Mouse (Mus musculus) monocyte, adult 2 months (primary cell): ENCODE data around the gene Baz1a.
"Not testable (repeated sequence)": the region's sequence is repeated elsewhere in the genome, so short reads cannot be mapped to it uniquely, and the experiment has no call there.

Experiments used
- DNase-seq, 2 experiments: peaks; one replicate each; pipeline ENCODE4 v3.0.0; 2022; ENCODE audit warnings: low spot score in 2 of 2, low read depth in 1 of 2

The Baz1a gene

GRCm38 (mm10) chr12:55007361-55008008 lies 6.7 kb downstream of the Baz1a start:
- no peak for DNase-seq

DNA sequence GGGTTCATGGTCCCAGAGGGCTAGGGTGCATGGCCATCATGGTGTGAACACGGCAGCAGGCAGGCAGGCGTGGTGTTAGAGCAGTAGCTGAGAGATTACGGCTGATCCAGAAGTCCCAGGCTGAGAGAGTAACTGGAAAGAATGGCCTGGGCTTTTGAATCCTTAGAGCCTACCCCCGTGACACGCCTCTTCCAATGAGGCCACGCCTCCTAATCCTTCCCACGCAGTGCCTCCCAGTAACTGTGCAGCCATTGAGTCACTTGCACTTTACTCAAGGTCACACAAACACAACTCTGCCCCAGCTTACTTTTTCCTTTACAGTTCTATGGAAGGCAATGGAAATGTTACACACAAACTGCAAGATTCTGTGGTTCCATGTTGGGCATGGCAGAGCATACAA lies 8.1 kb downstream of the Baz1a start:
- no peak for DNase-seq

GRCm38 (mm10) chr12:55004396-55004795 lies 9.8 kb downstream of the Baz1a start:
- no peak for DNase-seq

GRCm38 (mm10) chr12:55003843-55004242 lies 10.3 kb downstream of the Baz1a start:
- no peak for DNase-seq

- not testable (repeated sequence) for DNase-seq
Measured at GRCm38 (mm10) chr12:55002532-55002931, 11.6 kb downstream of the Baz1a start.

- peak; percentile 84 to 87 for DNase-seq
Measured at GRCm38 (mm10) chr12:54999016-54999690, 15.0 kb downstream of the Baz1a start.

DNA sequence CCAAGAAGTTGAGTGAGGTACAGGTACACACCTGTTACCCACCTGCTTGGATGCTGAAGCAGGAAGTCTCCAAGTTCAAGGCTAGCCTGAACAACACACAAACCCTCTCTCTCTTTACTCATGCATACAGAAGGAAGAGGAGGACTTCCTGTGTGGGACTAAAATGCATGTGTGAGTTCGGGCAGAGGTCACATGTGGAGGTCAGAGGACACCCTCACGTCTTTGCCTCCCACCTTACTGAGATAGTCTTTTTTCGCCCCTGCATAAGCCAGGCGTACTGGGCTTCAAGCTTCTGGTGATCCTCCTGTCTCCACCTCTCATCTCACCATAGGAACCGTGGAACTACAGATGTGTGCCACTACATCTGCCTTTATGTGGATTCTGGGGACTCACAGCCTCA lies 15.7 kb downstream of the Baz1a start:
- DNase-seq, result no peak

DNA sequence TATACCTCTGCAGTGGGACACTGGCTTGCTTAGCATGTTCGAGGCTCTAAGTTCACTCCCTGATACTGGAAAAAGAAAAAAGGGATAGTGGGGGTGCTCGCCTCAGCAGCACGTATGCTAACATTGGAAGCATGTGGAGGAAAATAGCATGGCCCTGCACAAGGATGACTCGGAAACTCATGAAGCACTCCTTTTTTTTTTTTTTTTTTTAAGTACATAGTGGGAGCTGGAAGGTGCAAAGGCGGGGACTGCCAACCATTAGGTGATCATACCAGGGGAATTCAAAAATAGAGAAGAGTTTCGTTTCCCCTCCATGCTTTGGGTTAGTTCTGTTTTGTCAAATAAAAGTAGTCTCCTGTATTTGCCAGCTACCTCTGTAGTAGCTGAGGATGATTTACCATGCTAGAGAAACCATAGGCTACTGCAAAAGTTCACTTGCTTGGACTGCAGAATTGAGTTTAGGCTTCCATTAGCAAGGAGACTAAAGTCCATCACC lies 17.1 kb downstream of the Baz1a start:
- no peak for DNase-seq

- no peak for DNase-seq
Measured at GRCm38 (mm10) chr12:54995965-54996364, 18.2 kb downstream of the Baz1a start.

DNA sequence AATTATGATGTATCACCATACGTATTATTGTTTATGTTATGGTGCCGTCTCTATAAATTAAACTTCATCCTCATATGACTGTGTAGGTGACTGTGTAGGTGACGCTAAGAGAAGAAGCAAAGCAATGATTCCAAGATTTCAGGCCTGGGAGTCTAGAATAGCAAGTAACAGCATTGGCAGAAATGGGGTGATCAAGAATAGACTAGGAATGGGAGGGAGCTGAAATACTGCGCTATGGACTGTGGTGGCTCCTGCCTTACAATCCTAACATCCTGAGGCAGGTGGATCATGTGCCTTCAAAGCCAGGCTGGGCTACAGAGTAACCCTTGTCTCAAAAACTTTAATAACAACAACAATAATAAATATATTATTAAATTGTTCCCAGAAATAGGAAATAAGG lies 19.7 kb downstream of the Baz1a start:
- no peak for DNase-seq

DNA sequence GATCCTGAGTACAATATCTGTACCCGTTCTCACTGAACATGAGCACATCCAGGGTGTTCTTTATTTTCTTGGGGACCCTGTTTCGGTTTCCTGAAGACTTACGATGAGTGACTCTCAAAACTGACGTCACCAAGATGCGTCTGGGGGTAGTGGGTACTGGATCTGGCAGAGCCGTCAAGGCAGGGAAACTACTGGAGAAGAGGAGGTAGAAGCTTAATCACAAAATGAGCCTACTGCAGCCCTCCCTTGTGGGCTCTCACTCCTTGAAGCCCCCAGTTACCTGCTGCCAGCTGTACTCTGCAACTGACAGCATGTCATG lies 20.1 kb downstream of the Baz1a start:
- no peak for DNase-seq

DNA sequence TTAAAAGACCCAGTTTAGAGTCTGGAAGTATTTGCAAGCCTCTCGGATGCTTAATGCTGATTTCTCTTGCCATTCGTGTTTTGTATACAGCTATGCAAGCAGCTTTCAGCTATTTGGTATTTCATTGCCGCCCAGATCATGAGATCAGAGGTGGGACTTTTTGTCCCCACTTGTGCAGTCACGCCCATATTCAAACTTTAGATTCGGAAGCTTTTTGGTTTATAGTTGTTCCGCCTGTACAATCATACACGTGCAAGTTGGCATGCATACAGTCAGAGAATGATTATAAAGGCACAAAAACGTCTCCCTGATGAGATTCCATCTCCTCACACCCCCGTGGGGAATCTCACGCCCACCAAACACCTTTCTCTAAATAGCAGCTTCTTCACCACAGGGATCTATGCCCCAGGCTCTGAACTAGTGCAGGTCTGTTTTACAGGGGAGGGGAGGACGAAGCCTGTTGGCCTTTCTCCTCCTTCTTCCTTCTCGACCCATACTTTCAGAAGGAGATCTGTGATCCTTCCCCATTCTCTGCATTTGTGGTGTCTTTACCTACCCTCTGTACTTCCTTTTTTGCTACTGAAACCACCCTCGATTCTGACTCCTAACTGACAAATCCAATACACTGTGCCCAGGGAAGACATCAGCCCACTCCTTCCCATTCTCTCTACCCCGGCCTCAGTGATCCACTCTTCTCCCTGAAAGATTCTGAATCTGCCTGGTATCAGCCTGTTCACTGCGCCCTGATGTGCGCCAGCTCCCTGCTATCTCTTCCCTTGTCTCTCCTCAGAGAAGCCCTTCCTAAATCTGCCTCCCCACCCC lies 20.7 kb downstream of the Baz1a start:
- DNase-seq, result no peak

DNA sequence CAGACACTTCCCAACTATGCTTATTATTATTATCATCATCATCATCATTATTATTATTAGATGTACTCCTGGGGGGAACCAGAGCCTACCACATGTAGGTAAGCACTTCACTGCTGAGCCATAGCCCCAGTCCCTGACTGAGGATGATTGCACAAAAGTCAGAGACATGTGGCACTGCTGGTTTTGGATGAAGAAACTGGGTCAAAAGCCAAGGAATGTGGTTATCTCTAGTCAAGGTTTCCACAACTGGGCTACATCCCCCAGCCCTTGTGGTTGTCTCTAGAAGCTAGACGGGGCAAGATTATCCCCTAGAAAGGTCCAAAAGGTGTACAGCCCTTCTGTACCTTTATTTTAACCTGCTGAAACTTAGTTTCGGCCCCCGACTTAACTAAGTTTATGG lies 21.3 kb downstream of the Baz1a start:
- no peak for DNase-seq

DNA sequence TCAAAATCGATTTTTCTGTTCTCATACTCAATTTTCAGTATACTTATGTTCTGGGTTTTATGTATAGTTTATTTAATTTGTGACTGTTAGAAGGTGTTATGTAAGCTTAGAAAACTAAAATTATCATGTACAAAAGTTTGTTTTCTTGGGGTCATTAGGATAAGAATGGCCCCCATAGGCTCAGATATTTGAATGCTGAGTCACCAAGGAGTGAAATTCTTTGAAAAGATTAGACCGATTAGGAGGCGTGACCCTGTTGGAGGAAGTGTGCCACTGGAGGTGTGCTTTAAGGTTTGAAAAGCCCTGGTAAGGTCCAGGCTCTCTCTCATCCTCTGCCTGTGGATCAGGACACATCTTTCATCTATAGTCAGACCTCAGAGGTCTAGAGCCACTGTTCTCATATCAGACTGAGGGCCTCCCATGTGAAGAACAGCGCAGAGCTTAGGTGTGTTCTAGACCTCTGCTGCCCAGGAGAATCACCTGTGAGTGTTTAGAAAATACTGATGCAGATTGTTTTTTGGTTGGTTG lies 25.8 kb downstream of the Baz1a start:
- no peak for DNase-seq

DNA sequence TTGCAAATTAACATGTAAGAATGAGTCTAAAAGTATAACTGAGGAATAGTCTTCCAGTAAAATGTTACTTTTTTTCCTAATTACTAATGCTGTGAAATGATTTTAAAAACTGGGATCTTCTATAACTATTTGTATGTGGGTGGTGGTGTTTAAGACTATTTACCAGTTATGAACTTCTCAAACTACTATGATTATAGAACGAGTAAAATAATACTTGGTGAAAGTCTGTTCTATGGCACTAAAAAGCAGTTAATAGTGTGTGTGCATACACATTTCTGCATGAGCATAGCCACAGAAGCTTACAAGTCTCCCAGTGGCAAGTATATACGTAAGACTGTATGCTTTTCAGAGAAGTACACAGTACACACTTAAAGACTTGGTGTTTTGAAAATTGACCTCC lies 27.0 kb downstream of the Baz1a start:
- no peak for DNase-seq

- peak in 1 of 2 experiments; percentile 53 for DNase-seq
Measured at GRCm38 (mm10) chr12:54986052-54986717, 28.0 kb downstream of the Baz1a start, which contains the start of gene Gm20403. Gene Gm20403, minus strand, starts transcription at chr12:54986529.

DNA sequence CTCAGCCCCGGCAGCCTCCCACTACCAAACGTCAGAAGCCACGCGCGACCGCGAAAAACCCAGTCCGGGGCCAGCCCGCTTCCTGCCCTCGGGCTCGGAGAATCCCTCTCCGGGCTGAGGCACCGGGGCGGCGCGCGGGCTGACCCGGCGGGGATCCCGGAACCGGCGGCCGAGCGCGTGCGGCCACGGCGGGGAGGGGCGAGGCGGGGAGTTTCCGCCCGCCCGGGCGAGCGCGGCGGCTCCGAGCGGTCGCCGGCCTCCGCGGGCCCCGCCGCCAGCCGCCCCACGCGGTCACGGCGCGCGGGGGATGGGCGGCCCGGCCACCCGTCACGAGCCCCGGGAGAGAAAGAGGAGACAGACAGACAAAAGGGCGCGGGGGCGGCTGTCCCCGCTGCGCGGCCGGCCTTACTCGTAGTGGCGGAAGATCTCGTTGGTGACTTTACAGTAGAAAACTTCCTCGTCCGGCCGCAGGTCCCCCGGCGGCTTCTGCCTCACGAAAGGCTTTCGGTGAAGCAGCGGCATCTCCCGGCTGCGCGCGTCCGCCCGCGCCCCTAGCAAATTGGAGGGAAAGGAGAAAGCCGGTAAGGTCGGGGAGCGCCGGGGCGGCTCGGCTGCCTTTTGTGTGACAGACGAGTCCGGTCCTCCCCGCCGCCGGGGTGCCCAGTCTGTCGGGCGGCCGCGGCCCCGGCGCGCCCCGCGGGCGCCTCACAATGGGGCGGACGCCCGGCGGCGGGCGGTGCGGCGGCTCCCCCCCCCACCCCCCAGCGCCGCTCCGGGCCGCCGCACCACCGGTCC lies 28.7 kb downstream of the Baz1a start:
- DNase-seq, result peak in 1 of 2 experiments; percentile 33

- DNase-seq, result peak in 1 of 2 experiments; percentile 43
Measured at GRCm38 (mm10) chr12:54984701-54985256, 29.4 kb downstream of the Baz1a start.

- DNase-seq, result no peak
Measured at GRCm38 (mm10) chr12:54982935-54983715, 31.0 kb downstream of the Baz1a start.
